Mouse (Mus musculus) adrenal gland, adult 18-20 months (tissue): Measurements from ENCODE around the gene Kat6b. TPM values are rescaled to one million over a fixed set of nuclear protein-coding genes. Genes with fewer than 3 reads are reported as not detected.

Experiments
- DNase-seq, 2 experiments: peaks; one replicate each; pipeline ENCODE4 v3.0.0; 2021 to 2022; ENCODE audit warnings: low spot score in 2 of 2
- total RNA-seq, 2 experiments: library from RNA; stranded (reverse); gene quantifications; 1 replicate in 1 of 2; 2 replicates in 1 of 2; pipeline ENCODE4 v1.2.3; 2021

The Kat6b gene
- total RNA-seq, 2 experiments from 2014 or later = 31.3 to 32.2 TPM

- DNase-seq = no peak
Observed at GRCm38 (mm10) chr14:21696186-21696830, 215.1 kb downstream of the Kat6b start.

- DNase-seq = no peak
Observed at GRCm38 (mm10) chr14:21702691-21703090, 221.5 kb downstream of the Kat6b start.

- no peak for DNase-seq
Observed at GRCm38 (mm10) chr14:21703255-21703654, 222.0 kb downstream of the Kat6b start.

- DNase-seq = no peak
Observed at GRCm38 (mm10) chr14:21705462-21705861, 224.2 kb downstream of the Kat6b start.

GRCm38 (mm10) chr14:21706759-21707571 is 225.7 kb downstream of the Kat6b start:
- DNase-seq = no peak

GRCm38 (mm10) chr14:21709545-21709944 is 228.3 kb downstream of the Kat6b start:
- DNase-seq = peak in 1 of 2 experiments; percentile 25

GRCm38 (mm10) chr14:21711231-21711630 is 230.0 kb downstream of the Kat6b start:
- DNase-seq = no peak

GRCm38 (mm10) chr14:21714486-21714885 is 233.3 kb downstream of the Kat6b start, which contains the start of gene Dupd1:
Gene Dupd1, minus strand, starts transcription at chr14:21714576.
- no peak for DNase-seq

- DNase-seq = no peak
Observed at GRCm38 (mm10) chr14:21719646-21720383, 238.6 kb downstream of the Kat6b start.

GRCm38 (mm10) chr14:21720430-21721205 is 239.4 kb downstream of the Kat6b start:
- no peak for DNase-seq

Other genes with a start within 250 kb of the Kat6b start
- 1 to 10 TPM in 1 of 2 experiments, under 1 TPM in 1; 0.83 to 2.5 TPM for gene Dupd1, start 233.1 kb downstream of the Kat6b start, total RNA-seq